Mouse (Mus musculus) embryonic stem cell, embryonic (primary cell): Measurements from ENCODE around the gene Cpm.

Experiments
- CTCF ChIA-PET, 4 experiments: fragments of 300-600 bp in 2 of 4; fragments of 350-600 bp in 2 of 4; sonication (Branson Sonifier 250); formaldehyde crosslinking; loops; one replicate each; lab custom pipeline; 2022; ENCODE audit warnings: inconsistent platforms in 2 of 4; lab: Charles Lee
- POLR2A ChIA-PET, 4 experiments: fragments of 300-600 bp in 2 of 4; fragments of 350-600 bp in 2 of 4; sonication (Branson Sonifier 250); formaldehyde crosslinking; loops; one replicate each; lab custom pipeline; 2022; ENCODE audit warnings: antibody characterized with exemption in 4 of 4, inconsistent platforms in 1 of 4; lab: Charles Lee

Gene Cpm

DNA sequence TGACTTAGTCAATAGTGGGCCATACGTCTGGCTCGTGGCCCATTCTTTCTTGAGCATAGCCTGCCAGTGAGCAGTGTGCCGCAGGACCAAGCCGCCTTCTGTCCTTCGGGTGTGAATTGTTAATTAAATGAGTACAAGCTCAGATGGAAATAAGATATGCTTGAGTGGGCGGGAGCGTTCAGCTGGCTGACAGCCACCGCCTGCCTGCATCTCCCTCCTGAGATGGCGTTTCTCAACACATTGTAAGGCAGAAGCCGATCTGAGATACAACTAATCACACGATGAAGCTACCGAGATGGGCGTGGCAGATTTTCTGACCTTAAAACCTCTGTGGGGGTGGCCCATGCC, 17.8 kb downstream of the Cpm start:
- POLR2A ChIA-PET, result interaction anchor here in 2 of 4 experiments (0.6 to 2.2 kb wide), 4 partner anchors 16 to 54 kb away, joined by 3 to 6 read pairs (median 4); partner anchors contain the start of gene Cpm (in 1 of the 2)
- CTCF ChIA-PET, result interaction anchor here in 1 of 4 experiments (0.6 kb wide), 1 partner anchor 104 kb away, joined by 4 read pairs; no protein-coding TSS in a partner anchor

GRCm38 (mm10) chr10:117647964-117648472, 18.7 kb downstream of the Cpm start:
- ChIA-PET POLR2A (interaction anchor here in 2 of 4 experiments (0.8 to 2.2 kb wide), 5 partner anchors 8 to 39 kb away, joined by 3 to 6 read pairs (median 3); partner anchors contain the start of gene Cpm (in 1 of the 2)), CTCF (interaction anchor here in 3 of 4 experiments (0.5 to 1.3 kb wide), 3 partner anchors 11 to 114 kb away, joined by 3 to 6 read pairs (median 3); no protein-coding TSS in a partner anchor)

DNA sequence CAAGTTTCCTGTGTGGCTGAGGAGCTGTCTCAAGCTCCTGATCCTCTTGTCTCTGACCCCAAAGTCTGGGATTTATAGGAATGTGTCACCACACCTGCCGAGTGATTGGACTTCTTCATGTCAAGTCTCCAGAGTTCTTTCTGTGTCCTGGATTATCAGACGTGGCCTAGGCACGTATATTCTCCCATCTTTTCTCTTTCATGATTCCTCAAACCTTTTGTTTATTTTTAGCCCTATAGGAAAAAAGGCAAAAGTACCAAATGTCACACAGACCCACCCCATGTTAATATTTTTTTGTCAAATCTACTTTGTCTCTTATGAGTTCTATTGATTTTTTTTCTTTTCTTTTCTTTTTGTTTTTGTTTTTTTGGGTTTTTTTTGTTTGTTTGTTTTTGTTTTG, 19.3 kb downstream of the Cpm start:
- CTCF ChIA-PET, result interaction anchor here in 2 of 4 experiments (0.8 to 1.3 kb wide), 2 partner anchors 11 kb away, joined by 3 read pairs; no protein-coding TSS in a partner anchor
- POLR2A ChIA-PET, result interaction anchor here in 2 of 4 experiments (1.2 to 2.2 kb wide), 6 partner anchors 9 to 36 kb away, joined by 3 to 6 read pairs (median 4); partner anchors contain the start of gene Cpm (in 1 of the 2)

DNA sequence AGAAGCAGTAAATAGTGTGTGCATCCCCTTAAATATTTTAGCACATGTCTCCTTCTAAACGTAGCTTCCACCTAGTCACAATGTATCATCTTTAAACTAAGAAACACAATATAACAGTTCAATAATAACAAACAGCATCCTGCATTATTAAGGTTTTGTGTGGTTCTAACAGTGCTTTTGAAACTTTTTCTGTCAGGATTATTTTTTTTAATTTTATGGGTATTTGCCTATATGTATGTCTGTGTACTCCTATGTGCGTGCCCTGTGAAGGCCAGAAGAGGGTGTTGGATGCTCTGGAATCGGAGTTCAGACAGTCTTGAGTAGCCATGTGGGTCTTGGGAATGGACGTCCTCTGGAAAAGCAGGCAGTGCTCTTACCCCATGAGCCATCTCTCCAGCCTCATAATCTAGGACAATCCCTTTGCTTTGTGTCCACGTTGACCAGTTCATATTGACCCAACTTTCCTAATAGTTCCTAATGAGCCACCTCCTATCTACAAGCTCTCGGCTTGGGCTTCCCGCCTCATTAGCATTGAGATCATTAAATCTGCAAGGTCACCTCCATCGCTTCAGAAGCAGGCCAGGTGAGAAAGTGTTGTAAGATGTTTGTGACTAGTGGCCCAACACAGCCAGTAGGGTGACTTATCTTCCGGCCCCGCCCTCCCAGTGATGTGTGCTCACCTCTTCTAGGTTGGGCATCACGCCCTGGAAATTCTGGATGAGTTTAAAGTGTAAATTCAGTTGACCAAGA, 20.2 kb downstream of the Cpm start:
- ChIA-PET POLR2A (interaction anchor here in 3 of 4 experiments (0.6 to 1.3 kb wide), 6 partner anchors 10 to 35 kb away, joined by 3 to 5 read pairs (median 4); no protein-coding TSS in a partner anchor), CTCF (interaction anchor here in 1 of 4 experiments (0.8 kb wide), 1 partner anchor 12 kb away, joined by 3 read pairs; no protein-coding TSS in a partner anchor)

GRCm38 (mm10) chr10:117650042-117650655, 20.8 kb downstream of the Cpm start:
- POLR2A ChIA-PET, result interaction anchor here in 2 of 4 experiments (0.6 kb wide), 2 partner anchors 16 to 742 kb away, joined by 3 to 4 read pairs; no protein-coding TSS in a partner anchor
- CTCF ChIA-PET, result interaction anchor here in 1 of 4 experiments (0.7 kb wide), 1 partner anchor 63 kb away, joined by 3 read pairs; no protein-coding TSS in a partner anchor

GRCm38 (mm10) chr10:117650725-117651124, 21.4 kb downstream of the Cpm start:
- ChIA-PET CTCF (interaction anchor here in 1 of 4 experiments (0.5 to 0.7 kb wide), 2 partner anchors 14 to 62 kb away, joined by 3 read pairs; no protein-coding TSS in a partner anchor), POLR2A (interaction anchor here in 1 of 4 experiments (0.6 kb wide), 1 partner anchor 742 kb away, joined by 4 read pairs; no protein-coding TSS in a partner anchor)

- CTCF ChIA-PET, result interaction anchor here in 1 of 4 experiments (0.6 kb wide), 1 partner anchor 79 kb away, joined by 4 read pairs; no protein-coding TSS in a partner anchor
- POLR2A ChIA-PET, result interaction anchor here in 1 of 4 experiments (1.3 kb wide), 1 partner anchor 11 kb away, joined by 3 read pairs; no protein-coding TSS in a partner anchor
Observed at GRCm38 (mm10) chr10:117651587-117652377, 22.5 kb downstream of the Cpm start.

DNA sequence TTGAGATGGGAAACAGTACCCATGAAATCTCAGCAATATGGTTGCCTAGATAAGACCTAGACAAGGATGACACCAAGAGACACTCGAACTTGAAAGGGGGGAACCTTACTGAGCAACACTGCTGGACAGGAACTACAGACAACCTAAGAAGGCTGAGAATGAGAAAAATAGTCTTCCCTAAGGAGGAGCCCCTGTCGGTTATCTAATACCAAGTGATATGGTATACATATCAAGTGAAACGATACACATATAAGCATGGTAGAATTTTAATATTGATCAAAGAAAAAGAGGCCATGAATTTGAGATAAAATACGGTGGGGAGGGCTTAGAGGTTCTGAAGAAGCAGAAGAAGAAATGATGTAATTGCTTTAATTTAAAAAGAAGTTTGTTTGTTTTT, 23.1 kb downstream of the Cpm start:
- ChIA-PET CTCF (no interaction called here), POLR2A (interaction anchor here in 1 of 4 experiments (1.3 kb wide), 1 partner anchor 11 kb away, joined by 3 read pairs; no protein-coding TSS in a partner anchor)

DNA sequence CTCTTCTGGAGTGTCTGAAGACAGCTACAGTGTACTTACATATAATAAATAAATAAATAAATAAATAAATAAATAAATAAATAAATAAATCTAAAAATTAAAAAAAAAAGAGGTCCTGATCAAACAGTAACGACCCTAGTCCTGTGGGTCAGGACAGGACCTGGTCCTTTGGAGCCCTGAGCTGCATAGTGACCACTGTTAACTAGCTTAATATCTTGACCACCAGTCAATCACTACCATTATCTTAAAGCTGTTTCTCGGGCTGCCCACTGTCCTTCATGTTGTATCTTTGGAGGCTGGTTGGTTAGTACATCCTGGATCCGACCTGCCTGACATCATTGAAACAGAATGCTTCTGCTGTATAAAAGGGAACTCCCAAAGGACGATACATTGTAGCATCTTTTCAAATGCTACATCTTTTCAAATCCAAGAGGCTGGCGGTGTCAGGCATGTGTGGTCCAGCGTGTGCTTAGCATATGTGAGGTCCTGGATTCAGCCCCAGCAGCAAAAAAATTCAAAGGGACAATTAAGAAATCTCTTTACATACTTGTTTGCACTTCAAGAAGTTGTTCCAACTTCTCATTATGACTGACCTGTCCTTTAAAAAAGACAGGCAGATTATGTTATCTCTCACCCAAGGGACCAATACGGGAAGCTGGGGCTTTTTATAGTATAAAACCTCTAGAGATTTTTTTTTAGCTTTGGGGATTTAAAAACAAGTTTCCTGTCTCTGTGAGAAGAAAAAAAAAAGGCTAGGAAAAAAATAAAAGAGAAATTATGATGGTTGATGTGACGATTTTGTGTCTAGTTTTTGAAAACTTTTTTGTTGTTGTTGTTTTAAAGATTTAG, 23.9 kb downstream of the Cpm start:
- CTCF ChIA-PET, result no interaction called here
- POLR2A ChIA-PET, result interaction anchor here in 1 of 4 experiments (0.7 kb wide), 1 partner anchor 26 kb away, joined by 3 read pairs; no protein-coding TSS in a partner anchor

DNA sequence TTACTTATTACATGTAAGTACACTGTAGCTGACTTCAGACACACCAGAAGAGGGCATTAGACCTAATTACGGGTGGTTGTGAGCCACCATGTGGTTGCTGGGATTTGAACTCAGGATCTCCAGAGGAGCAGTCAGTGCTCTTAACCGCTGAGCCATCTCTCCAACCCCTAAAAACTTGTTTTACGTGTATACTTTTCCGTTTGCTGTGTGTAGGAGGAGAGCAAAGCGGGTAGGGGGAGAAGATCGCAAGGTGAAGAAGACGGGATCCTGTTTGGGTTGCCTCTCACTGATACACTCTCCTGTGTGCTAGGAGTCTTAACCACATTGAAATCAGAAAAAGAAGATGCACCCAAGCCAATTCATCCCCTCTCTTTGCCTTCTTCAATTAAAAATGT, 24.5 kb downstream of the Cpm start:
- ChIA-PET POLR2A (no interaction called here), CTCF (interaction anchor here in 1 of 4 experiments (0.5 kb wide), 1 partner anchor 1358 kb away, joined by 3 read pairs; no protein-coding TSS in a partner anchor)

- ChIA-PET POLR2A (no interaction called here), CTCF (interaction anchor here in 2 of 4 experiments (0.5 to 0.7 kb wide), 2 partner anchors 40 to 1359 kb away, joined by 3 read pairs; no protein-coding TSS in a partner anchor)
Observed at GRCm38 (mm10) chr10:117654576-117655123, 25.4 kb downstream of the Cpm start.

GRCm38 (mm10) chr10:117655460-117655859, 26.2 kb downstream of the Cpm start:
- POLR2A ChIA-PET, result no interaction called here
- CTCF ChIA-PET, result interaction anchor here in 1 of 4 experiments (0.7 kb wide), 1 partner anchor 41 kb away, joined by 3 read pairs; no protein-coding TSS in a partner anchor

DNA sequence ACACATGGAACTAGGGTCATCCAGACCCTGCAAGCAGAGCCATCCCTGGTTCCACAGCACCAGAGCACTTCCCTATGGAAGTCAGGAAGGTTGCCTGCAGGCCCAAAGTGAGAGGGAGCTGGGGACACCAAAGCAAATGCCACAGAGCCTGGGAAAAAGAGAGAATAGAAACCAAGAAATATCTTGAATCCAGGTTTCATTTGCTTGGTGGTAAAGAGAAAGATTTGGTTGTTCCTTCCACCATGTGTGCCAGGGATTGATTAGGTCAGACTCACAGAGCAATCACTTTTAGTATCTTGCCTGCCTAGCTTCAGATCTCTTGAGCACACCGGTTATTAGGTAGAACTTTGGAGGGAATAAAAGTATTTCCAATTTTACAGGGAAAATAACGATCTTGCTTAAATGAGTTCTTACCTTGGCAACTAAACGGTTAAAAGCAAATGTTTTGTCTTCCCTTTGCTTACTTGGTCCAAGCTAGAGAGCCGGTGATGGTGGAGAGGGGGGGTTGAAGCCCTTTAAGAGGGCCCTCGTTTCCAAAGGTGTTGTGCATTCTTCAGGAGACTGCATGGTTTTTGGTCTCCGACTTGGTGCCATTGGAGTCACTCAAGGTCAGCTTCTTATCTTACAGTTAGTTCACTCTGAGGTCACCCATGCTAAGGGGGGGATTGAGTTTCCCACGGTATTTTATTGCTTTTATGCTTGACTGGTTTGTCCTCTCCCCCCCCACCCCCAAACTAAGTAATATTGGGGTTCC, 26.8 kb downstream of the Cpm start:
- ChIA-PET CTCF (interaction anchor here in 1 of 4 experiments (0.7 kb wide), 1 partner anchor 96 kb away, joined by 5 read pairs; no protein-coding TSS in a partner anchor), POLR2A (interaction anchor here in 2 of 4 experiments (0.6 kb wide), 2 partner anchors 170 to 228 kb away, joined by 5 to 7 read pairs; no protein-coding TSS in a partner anchor)

- CTCF ChIA-PET, result interaction anchor here in 1 of 4 experiments (0.7 kb wide), 1 partner anchor 96 kb away, joined by 5 read pairs; no protein-coding TSS in a partner anchor
- POLR2A ChIA-PET, result interaction anchor here in 2 of 4 experiments (0.6 kb wide), 2 partner anchors 170 to 227 kb away, joined by 5 to 7 read pairs; no protein-coding TSS in a partner anchor
Observed at GRCm38 (mm10) chr10:117656662-117656962, 27.3 kb downstream of the Cpm start.

DNA sequence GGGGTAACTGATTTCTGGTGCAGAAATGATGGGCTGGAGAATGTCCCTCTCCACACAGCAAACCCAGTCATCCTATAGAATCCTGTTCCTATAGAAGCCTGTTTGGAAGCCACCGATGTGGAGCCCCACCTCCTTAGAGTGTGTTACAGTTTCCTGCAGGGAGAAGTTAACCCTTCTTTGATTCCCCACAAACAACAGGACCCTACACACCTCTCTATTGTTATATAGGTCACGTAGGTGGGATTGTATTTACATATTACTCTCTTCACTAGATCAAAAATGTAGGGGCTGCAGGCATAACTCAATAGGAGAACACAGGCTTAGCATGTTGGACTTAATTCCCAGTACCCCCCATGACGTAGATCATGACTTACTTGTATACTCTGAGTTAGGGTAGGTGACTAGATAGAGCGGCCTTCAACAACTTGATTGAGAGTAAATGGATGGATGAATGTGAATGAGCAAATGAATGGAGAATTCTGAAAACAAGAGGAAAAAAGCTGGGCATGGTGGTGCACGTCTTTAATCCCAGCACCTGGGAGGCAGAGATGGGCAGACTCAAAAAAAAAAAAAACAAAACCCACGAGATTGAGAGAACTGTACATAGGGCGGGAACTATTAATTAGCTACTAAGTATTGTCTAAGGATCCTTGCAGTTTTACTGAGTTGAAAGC, 27.8 kb downstream of the Cpm start:
- POLR2A ChIA-PET, result interaction anchor here in 1 of 4 experiments (0.6 to 0.7 kb wide), 2 partner anchors 45 to 169 kb away, joined by 3 to 7 read pairs; no protein-coding TSS in a partner anchor
- CTCF ChIA-PET, result interaction anchor here in 3 of 4 experiments (0.7 kb wide), 3 partner anchors 23 to 719 kb away, joined by 3 to 5 read pairs (median 5); no protein-coding TSS in a partner anchor
